Mouse (Mus musculus) embryonic facial prominence, embryonic 14.5 days (tissue): ENCODE data around the gene Nxnl2. TPM values are rescaled to one million over a fixed set of nuclear protein-coding genes. Genes with fewer than 3 reads are reported as not detected.
"Not testable (repeated sequence)": the region's sequence is repeated elsewhere in the genome, so short reads cannot be mapped to it uniquely, and the experiment has no call there.

Source experiments
- ATAC-seq: fragments of 200-750 bp; cut with Nextera tagmentation; 2 replicates; pipeline ENCODE4 v1.8.0; 2017; ENCODE audit warnings: low read depth, moderate number of reproducible peaks, moderate TSS enrichment
- DNase-seq: peaks from one replicate; pipeline ENCODE4 v3.0.0-alpha.2; 2015; ENCODE audit warnings: low spot score
- H3K27ac ChIP-seq: fragments of 300-500 bp; sonication (generic); replicated peaks from 2 replicates; pipeline ENCODE4 v1.5.1; 2014; ENCODE audit warnings: low read depth, mild to moderate bottlenecking, low read length, moderate library complexity
- H3K27me3 ChIP-seq: fragments of 300-500 bp; sonication (generic); replicated peaks from 2 replicates; pipeline ENCODE4 v1.6.1; 2014; ENCODE audit warnings: low read length; ENCODE audit not compliant: control insufficient read depth, insufficient read depth
- H3K36me3 ChIP-seq: fragments of 300-500 bp; sonication (generic); 2 replicates; pipeline ENCODE4 v1.6.1; 2014; ENCODE audit warnings: low read length, mixed read lengths; ENCODE audit not compliant: control insufficient read depth, insufficient read depth
- H3K4me1 ChIP-seq: fragments of 300-500 bp; sonication (generic); 2 replicates; pipeline ENCODE4 v1.6.1; 2014; ENCODE audit warnings: antibody characterized with exemption, low read length; ENCODE audit not compliant: control insufficient read depth, insufficient read depth
- H3K4me2 ChIP-seq: fragments of 300-500 bp; sonication (generic); 2 replicates; pipeline ENCODE4 v1.6.1; 2014; ENCODE audit warnings: low read depth, mild to moderate bottlenecking, low read length, moderate library complexity, mixed read lengths
- H3K4me3 ChIP-seq: fragments of 300-500 bp; sonication (generic); 2 replicates; pipeline ENCODE4 v1.5.1; 2014; ENCODE audit warnings: low read depth, mild to moderate bottlenecking, low read length
- H3K9ac ChIP-seq: fragments of 300-500 bp; sonication (generic); 2 replicates; pipeline ENCODE4 v1.6.1; 2014; ENCODE audit warnings: low read depth, mild to moderate bottlenecking, low read length, moderate library complexity, mixed read lengths
- H3K9me3 ChIP-seq: fragments of 300-500 bp; sonication (generic); 2 replicates; pipeline ENCODE4 v1.6.1; 2016; ENCODE audit warnings: low read length; ENCODE audit not compliant: control insufficient read depth
- WGBS: fragments of 180-500 bp; shearing (Covaris S2); extraction: QIAGEN DNeasy Blood & Tissue Kit; methylation state at CpG from one replicate; pipeline ENCODE4 v1.1.7; 2014; 5-methylcytosine and 5-hydroxymethylcytosine counted together
- polyA plus RNA-seq: library from polyadenylated mRNA; unstranded; fragments of >200 nt; fragmentation: Nextera tagmentation; extraction: Ambion mirVana; gene quantifications from 2 replicates; pipeline ENCODE4 v1.2.1, GENCODE M21; 2014

Gene Nxnl2
- polyA plus RNA-seq, 1 experiment from 2014 or later, result 1.6 TPM

DNA sequence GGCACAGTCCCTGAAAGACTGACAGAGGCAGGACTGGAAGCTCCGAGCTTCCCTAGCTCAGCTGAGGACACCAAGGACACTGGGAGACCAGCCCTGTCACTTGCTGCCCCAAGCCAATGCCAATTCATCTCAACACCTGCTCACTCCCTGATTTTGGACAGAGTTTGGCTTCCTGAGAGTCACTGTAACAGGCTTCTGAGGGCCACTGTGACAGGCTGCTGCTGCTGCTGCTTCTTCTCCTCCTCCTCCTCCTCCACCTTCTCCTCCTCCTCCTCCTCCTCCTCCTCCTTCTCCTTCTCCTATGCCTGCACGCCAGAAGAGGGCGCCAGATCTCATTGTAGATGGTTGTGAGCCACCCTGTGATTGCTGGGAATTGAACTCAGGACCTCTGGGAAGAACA lies 19.5 kb downstream of the Nxnl2 start:
- Histone ChIP-seq H3K4me2 (no peak overlapping the region), H3K27ac (no peak overlapping the region), H3K36me3 (no peaks in the 10 kb centered on the region), H3K9ac (no peak overlapping the region), H3K27me3 (no peaks in the 10 kb centered on the region), H3K4me1 (no peaks in the 10 kb centered on the region), H3K4me3 (no peak overlapping the region), H3K9me3 (no peaks in the 10 kb centered on the region; the same call in 1 of the 2 replicates)
- WGBS, result 61% methylated on average over 3 of the region's 3 CpGs
- ATAC-seq (no peak), DNase-seq (no peak)

DNA sequence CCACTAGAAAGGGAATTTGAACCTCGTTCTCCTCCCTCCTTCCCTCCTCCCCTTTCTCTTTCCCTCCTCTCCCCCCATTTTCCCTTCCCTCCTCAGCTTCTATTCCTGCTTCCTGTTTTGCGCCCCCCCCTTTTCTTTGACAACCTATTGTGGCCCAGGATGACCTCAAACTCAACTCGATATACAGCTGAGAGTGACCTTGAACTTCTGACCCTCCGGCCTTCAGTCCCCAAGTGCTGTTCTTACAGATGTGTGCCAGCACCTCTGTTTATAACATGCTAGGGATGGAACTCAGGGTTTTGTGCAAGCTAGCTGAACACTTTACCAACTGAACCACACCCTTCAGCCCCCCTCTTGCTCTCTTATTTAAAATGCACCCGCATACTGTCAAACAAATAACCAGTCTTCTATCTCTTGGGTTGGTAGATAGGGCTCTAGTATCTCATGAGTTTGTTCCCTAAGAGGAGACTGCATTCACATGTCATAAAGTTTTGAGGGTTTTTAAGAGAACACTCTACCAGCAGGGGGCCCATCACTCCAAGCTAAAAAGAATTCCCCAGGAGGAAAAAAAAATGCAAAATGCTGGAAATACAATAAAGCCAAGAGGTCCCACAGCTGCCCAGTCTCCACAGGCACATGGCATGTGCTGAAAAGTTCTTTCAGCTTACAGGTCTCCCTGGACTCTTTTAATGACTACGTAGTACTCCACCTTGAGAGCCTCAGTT lies 20.8 kb downstream of the Nxnl2 start:
- WGBS, result 73% methylated on average over 6 of the region's 6 CpGs
- peak; percentile 77 for DNase-seq

DNA sequence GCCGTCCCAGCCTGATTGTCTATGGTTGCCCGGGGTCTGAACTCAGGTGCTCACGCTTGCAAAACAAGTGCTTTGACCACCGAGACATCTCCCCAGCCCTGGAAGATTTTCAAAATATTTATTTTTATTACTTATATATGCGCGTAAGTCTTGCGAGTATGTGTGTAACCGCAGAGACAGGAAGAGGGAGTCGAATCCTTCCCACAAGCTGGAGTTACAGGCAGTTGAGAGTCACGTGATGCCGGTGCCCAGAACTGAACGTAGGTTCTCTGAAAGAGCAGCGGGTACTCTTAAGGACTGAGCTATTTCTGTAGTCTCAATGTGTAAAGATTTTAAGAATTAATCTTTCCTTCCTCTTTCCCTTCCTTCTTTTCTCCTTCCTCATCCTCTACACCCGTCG lies 23.1 kb downstream of the Nxnl2 start:
- Histone ChIP-seq H3K4me1 (no peaks in the 10 kb centered on the region), H3K4me2 (no peak overlapping the region), H3K36me3 (no peaks in the 10 kb centered on the region), H3K9ac (no peak overlapping the region), H3K27me3 (no peaks in the 10 kb centered on the region), H3K9me3 (no peaks in the 10 kb centered on the region), H3K27ac (no peak overlapping the region), H3K4me3 (no peak overlapping the region)
- 83% methylated on average over 15 of the region's 15 CpGs for whole genome bisulfite sequencing
- ATAC-seq (no peak), DNase-seq (no peak)

More for the DNA sequence above, 20.8 kb downstream of the Nxnl2 start:
- Histone ChIP-seq H3K4me3 (no peak overlapping the region), H3K27me3 (no peaks in the 10 kb centered on the region), H3K9me3 (no peaks in the 10 kb centered on the region; the same call in 1 of the 2 replicates), H3K4me2 (no peak overlapping the region), H3K36me3 (no peaks in the 10 kb centered on the region), H3K9ac (no peak overlapping the region), H3K27ac (no peak overlapping the region), H3K4me1 (no peaks in the 10 kb centered on the region)
- ATAC-seq, result no peak

DNA sequence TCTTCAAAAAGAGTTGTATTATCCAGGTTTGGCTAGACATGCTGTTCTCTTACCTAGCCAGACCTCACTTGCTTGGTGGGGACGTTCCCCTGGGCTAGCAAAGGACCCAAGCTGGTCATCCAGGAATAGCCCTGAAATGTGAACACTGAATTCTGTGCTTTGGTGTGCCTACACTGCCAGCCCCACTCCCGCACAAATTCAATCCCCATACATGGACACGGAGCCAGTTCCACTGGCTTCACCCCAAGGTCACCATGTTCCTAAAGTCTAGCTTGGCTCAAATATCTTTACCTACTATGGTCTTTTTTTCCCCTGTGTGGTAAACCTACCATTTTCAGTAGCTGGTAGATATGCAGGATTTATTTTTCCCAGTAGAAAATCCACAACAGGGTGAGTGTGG lies 26.9 kb downstream of the Nxnl2 start:
- no peak for DNase-seq
- Histone ChIP-seq H3K9me3 (0 out of 2 replicates have a peak, but pooled peaks cover 6% of the 10 kb centered on the region), H3K9ac (no peak overlapping the region), H3K36me3 (no peaks in the 10 kb centered on the region), H3K4me1 (no peaks in the 10 kb centered on the region), H3K4me3 (no peak overlapping the region), H3K27me3 (no peaks in the 10 kb centered on the region), H3K4me2 (no peak overlapping the region), H3K27ac (no peak overlapping the region)
- WGBS, result 79% methylated on average over 3 of the region's 3 CpGs
- ATAC-seq, result no peak

DNA sequence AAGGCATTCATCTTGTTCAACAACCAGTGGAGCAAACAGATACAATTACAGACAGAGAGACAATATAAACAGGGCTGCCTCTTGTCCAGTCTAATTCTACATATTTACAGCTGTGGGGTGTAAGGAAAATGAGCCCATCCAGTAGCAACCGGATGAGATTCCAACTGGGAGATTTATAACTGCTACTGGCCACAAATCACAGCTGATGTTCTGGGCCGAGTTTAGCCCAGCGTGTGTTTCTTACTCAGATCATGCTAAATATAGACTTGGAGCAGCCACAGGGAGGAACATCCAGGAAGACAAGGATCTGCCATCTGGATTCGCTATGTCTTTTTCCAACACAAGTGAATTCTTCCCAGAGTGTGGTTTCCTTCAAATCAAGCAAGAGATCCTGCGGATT lies 27.4 kb downstream of the Nxnl2 start:
- 44% methylated on average over 5 of the region's 5 CpGs for WGBS
- H3K9me3 ChIP-seq, result 0 out of 2 replicates have a peak, but pooled peaks cover 6% of the 10 kb centered on the region
- ATAC-seq, result 0 out of 2 replicates have a peak, but pooled peaks have one; percentile 53
- no peak overlapping the region for H3K4me3 ChIP-seq
- no peak overlapping the region for H3K4me2 ChIP-seq
- peak; percentile 86 for DNase-seq
- 0 out of 2 replicates have a peak overlapping the region, but pooled peaks have one; percentile 6 for H3K27ac ChIP-seq
- no peaks in the 10 kb centered on the region for H3K36me3 ChIP-seq
- no peaks in the 10 kb centered on the region for H3K27me3 ChIP-seq
- no peak overlapping the region for H3K9ac ChIP-seq
- H3K4me1 ChIP-seq, result no peaks in the 10 kb centered on the region

DNA sequence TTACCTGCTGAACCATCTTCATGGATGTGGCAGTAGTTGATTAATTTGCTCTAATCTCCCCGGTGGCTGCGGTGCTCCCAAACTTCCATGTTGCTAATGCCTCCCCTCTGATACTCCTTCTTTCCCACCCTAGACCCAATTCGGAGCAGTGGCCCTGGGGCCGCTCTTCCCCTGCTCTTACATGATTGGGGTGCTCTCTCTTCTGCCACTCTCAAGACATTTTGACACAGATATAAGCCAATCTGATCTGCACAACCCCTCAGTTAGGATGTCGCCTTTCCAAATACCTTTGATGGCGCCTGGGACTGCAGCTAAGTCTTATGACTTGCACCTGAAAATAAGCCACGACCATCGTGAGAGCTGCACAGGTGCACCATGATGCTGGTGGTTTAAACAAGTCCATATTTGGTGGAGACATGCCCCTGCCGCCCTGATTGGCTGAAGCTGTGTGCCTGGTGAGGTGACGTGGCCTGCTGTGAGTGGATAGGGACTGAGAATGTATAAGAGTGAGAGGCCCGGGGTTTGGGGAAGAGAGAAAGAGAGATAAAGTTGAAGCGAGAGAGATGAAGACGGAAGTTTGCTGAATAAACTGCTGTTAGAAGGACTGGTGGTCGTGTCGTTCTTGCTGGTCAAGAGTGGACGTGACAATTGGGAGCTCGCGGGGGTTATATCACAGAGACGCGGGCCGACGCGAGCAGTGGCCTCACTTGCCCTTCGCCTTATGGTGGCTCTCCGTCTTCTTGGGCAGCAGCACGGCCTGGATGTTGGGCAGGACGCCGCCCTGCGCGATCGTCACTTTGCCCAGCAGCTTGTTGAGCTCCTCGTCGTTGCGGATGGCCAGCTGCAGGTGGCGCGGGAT lies 31.4 kb downstream of the Nxnl2 start:
- not testable (repeated sequence) for H3K9ac ChIP-seq, H3K4me1 ChIP-seq, H3K27ac ChIP-seq, H3K27me3 ChIP-seq, DNase-seq, H3K36me3 ChIP-seq, H3K9me3 ChIP-seq
- Histone ChIP-seq H3K4me2 (peak overlapping the region; percentile 50), H3K4me3 (peak overlapping the region; percentile 28; the same call in 1 of the 2 replicates)
- WGBS, result 84% methylated on average over 13 of the region's 36 CpGs
- ATAC-seq, result peak; percentile 50; the same call in 1 of the 2 replicates

DNA sequence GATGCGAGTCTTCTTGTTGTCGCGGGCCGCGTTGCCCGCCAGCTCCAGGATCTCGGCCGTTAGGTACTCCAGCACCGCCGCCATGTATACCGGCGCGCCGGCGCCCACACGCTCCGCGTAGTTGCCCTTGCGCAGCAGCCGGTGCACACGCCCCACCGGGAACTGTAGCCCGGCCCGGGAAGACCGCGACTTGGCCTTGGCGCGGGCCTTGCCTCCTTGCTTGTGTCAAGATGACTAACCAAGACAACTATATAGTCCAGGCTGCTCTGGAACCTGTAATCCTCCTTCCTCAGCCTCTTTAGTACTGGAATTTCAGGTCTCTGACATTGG lies 32.0 kb downstream of the Nxnl2 start:
- not testable (repeated sequence) for H3K9me3 ChIP-seq, H3K36me3 ChIP-seq, H3K27ac ChIP-seq, H3K4me1 ChIP-seq, DNase-seq, H3K27me3 ChIP-seq
- H3K9ac ChIP-seq, result peak overlapping the region; percentile 53
- 10% methylated on average over 14 of the region's 28 CpGs for WGBS
- peak overlapping the region; percentile 50 for H3K4me2 ChIP-seq
- peak; percentile 41; the same call in 1 of the 2 replicates for ATAC-seq
- peak overlapping the region; percentile 28 for H3K4me3 ChIP-seq

DNA sequence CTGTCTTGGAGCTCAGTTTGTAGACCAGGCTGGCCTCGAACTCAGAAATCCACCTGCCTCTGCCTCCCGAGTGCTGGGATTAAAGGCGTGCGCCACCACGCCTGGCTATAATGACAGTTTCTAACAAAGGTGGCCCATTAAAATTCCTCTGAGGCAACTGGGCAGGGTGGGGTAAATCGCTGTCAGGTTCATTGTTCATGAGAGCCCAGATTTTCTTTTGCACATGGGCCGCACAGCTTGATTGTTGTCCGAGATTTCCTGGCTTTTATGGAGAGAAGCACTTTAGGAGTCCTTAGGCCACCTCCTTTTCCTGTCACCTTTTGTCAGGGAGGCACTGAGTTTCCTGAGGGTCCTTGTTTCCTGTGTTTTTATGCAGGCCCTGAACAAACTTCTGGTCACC lies 32.6 kb downstream of the Nxnl2 start:
- Histone ChIP-seq H3K4me1 (no peaks in the 10 kb centered on the region), H3K27ac (no peak overlapping the region), H3K4me2 (no peak overlapping the region; the same call in 1 of the 2 replicates), H3K4me3 (no peak overlapping the region), H3K9ac (no peak overlapping the region), H3K9me3 (0 out of 2 replicates have a peak, but pooled peaks cover 6% of the 10 kb centered on the region), H3K36me3 (no peaks in the 10 kb centered on the region), H3K27me3 (no peaks in the 10 kb centered on the region)
- ATAC-seq, result no peak
- DNase-seq, result no peak
- 89% methylated on average over 8 of the region's 8 CpGs for WGBS
